Mouse (Mus musculus) induced T-regulatory cell, adult 2 months (primary cell): Measurements from ENCODE around the gene Ppp1r14b.
A peak's percentile ranks its signal among the peaks of the same experiment; 100 is the strongest.

Source experiments
- DNase-seq: peaks from one replicate; pipeline ENCODE4 v3.0.0-alpha.2; 2012; ENCODE audit warnings: low read depth

Ppp1r14b gene

DNA sequence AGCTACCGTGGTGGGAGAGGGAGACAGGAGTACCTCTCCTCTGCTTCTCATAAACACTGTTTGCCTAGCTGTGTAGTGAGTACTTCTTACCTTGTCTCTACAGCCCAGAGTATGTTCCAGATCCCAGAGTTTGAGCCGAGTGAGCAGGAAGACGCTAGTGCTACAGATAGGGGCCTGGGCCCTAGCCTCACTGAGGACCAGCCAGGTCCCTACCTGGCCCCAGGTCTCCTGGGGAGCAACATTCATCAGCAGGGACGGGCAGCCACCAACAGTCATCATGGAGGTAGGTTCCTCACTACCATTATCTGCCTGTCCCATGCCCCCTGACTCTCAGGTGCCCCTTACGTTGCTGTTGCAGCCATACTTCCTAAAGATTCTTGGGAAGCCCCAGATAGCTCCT lies 32.0 kb upstream of the Ppp1r14b start:
- DNase-seq: no peak

DNA sequence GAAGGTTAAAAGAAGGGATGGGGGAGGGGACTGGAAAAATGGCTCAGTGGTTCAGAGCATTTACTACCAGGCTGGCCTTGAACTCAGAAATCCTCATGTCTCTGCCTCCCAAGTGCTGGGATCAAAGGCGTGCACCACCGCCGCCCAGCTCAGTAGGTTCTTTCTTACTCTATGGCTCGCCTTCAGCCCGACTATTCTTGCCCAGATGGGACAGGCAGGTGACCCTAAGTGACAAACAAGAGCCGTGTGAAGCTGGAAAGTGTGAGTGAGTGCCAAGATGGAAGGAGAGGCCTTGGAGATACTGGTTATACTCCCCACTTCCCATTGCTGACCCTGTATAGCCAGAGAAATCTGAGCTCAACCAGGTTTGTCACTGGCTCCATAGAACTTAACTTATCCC lies 31.1 kb upstream of the Ppp1r14b start:
- DNase-seq: no peak

DNA sequence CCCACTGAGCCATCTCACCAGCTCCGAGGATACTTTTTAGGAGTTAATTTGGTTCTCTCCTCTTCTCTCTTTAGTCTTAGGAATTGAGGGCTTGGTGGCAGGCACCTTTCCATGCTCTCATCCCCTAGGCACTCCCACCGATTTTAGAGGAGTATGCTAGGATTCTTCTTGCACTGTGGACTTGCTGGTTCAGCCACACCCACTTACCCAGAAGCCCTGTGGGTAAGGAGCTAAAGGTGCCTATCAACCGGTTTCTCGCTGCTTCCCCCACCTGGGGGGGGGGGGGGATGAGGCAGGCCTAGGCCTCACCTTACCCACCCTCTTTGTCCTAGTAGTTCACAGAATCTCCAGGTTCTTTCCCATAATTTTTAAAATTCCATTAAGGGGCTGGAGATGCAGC lies 27.0 kb upstream of the Ppp1r14b start:
- DNase-seq: no peak

DNA sequence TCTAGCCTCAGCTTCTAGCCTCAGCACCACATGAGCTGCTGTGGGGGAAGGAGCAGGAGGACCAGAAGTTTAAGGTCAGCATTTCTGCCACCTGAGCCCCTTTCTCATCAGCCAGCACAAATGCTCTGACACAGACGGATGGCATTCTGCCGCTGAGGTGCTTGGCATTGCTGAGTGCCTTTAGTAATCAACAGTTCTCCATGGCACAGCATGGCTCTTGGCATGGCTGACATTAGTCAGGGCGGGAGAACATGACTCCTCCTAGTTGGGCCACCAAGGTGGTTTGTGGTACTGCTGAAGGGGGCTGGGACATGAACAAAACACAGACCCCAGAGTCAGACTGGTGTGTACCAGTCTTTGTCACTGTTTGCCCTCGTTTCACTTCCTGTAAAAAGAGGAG lies 26.6 kb upstream of the Ppp1r14b start:
- no peak for DNase-seq

GRCm38 (mm10) chr19:6949532-6949931 lies 25.2 kb upstream of the Ppp1r14b start:
- no peak for DNase-seq

GRCm38 (mm10) chr19:6949951-6950350 lies 24.8 kb upstream of the Ppp1r14b start:
- no peak for DNase-seq

GRCm38 (mm10) chr19:6950613-6951153 lies 24.1 kb upstream of the Ppp1r14b start:
- peak; percentile 71 for DNase-seq

- DNase-seq: peak; percentile 90
Observed at GRCm38 (mm10) chr19:6951381-6951968, 23.3 kb upstream of the Ppp1r14b start.

- DNase-seq: peak; percentile 65
Observed at GRCm38 (mm10) chr19:6951994-6952711, 22.6 kb upstream of the Ppp1r14b start.

DNA sequence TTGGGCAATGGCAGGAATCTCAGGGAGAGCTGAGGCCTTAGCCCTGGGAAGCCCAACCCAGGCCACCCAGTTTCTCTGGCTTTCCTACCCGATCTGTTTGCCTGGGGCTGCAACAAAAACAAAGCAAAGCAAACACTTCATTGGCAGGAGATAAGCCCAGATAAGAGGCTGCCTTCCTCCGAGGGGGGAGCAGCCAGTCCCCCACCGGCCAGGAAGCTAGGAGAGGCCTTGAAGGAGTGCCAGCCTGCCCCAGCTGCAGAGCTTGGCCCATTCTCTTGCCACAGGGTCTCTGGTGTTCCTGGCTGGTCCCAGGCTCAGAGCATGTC lies 22.1 kb upstream of the Ppp1r14b start:
- DNase-seq: peak; percentile 45

DNA sequence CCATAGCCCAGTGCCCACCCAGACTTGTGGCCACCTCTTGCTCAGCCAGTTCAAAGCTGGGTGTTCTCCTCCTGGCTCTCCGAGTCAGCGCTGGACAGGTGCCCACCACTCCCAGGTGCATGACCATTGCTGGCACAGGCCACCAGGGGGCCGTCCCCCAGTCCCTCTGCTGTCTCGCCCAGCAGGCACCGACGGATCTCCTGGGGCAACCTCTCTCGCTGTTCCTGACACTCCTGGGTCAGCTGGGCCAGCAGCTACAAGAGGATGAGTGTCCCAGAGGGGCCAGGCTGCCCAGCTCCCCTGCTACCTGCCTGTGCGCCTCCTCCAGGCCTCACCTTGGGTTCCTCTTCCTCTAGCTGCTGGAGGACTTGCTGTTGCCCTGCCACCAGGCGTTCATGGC lies 20.7 kb upstream of the Ppp1r14b start:
- DNase-seq: peak; percentile 55

DNA sequence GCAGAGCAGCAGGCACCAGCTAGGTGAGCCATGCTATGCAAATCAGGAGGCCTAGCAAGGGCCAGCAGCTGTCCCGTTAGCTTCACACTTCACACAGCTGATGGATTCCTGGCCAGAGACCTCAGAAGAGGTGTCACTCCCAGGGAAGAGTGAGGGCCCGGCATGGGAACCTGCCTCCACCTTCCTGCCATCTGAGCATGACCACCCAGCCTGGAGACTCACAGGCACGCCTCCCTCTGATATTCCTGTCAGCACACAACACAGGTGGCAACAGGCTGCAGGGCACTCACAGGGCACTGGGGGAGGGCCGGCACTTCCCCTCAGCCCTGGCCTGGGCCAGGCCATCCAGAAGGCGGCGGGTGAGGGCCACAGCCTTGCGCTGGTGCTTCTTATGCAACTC lies 19.3 kb upstream of the Ppp1r14b start:
- DNase-seq: no peak

DNA sequence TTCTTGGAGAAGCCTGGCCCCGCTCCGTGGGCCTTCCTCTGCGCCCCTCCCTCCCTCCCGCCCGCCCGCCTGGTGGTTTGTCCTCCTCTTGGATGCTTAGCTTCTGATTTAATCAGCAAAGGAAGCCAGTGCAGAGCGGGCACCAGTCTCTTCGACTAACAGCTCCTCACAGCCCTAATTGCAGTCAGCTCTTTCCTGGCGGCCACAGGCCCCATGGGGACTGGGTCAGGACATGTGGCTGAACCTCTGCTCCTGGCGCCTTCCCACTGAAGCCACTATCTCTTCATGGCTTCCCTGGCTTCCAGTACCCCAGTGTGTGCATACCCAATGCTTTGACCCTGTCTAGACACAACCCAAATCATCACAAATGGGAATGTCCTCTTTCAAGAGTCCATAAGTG lies 18.3 kb upstream of the Ppp1r14b start:
- DNase-seq: no peak

DNA sequence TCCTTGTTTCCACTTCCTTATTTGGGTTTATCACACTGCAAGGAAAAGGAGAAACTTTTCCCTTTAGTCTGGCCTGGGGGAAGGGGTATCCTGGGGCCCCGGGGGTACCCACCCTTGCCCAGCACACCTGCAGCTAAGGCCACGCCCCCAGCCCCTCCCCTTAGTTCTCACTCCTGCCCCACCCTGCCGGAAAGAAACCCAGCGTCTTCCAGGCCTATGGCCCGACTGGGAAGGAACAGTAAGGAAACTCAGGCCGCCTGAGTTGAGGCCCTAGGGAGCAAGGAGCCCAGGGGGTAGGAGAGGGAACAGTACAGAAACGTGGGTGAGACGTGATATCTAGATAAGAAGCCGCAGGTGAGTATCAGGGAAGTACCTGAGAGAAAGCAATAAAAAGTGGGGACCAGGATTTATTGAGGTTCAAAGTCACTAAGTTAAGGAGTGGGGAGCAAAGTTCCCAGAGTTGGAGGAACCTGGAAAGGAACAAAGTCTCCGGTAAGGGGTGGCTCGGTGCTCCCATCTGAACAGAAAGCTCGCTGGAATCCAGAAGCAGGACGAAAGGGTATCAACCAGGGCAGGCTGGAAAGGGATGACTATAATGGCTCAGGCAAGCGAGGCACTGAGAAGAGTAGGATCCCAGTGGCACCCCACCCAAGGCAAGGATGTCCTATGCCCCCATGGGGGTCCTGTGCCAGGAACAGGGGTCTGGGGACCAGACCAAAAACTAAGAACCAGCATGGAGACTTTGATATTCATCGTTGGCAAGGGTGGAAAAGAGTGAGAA lies 6.1 kb upstream of the Ppp1r14b start:
- peak; percentile 55 for DNase-seq

- DNase-seq: no peak
Observed at GRCm38 (mm10) chr19:6969291-6969664, 5.5 kb upstream of the Ppp1r14b start.

DNA sequence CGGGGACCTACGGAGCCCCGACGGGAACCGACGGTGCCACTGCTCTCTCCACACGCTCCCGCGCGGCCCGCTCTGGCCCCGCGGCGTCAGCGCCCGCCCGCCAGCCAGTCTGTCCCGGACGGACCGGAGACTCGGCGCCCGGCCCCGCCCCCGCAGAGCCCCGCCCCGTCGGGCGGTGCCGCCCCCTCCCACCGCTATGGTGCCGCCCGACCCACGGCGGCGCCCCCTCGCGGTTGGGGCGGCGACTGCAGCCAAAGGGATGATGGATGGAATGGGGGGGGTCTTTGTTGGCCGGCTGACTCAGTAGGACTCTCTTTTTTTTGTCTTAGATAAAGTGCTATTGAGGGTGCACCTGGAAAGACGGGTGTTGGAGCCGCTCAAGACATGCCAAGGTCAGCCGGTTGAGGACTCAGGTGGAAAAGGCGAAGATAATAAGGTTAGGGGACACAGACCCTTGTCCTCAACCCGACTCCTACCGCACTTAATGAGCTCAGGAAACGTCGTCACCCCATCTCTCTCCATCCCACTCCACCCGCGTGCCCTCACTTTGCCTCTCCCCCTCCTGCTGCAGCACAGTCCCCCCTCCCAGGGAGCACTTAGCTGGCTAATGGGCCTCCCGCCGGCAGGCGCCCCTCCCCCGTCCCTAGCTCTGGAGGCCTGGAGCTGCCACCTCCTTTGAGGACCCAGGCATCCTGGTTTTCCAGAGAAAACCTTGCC lies 4.9 kb upstream of the Ppp1r14b start:
- peak; percentile 89 for DNase-seq

DNA sequence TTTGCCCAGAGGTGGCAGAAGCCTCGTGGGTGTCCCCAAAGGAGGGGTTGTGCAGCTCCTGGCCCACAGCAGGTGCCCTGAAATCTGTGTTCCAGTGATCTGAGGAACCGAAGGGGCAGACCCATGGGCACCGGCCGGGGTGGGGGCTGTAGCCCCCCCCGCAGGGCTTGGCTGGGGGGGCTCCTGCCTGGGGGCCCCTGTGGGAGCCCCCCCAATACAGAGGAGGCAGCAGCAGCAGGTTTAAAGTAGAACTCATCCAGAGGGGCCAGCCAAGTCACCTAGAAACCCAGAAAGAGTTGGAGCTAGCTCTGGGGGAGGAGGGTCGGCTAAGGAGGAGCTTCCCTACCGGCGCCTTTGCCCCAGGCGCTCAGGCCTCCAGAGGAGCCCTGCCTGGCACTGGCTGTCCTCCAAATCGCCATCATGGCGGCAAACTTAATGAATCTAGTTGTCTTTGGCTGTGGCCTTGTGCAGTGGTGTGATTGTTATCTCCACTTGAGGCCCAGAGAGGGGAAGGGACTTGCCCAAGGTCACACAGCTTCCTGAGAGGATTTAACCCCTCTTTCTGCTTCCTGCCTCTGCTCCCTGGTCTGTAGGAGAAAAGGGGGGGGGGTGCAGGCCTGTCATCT lies 4.2 kb upstream of the Ppp1r14b start:
- DNase-seq: peak; percentile 73

- no peak for DNase-seq
Observed at GRCm38 (mm10) chr19:6971644-6972043, 3.1 kb upstream of the Ppp1r14b start.

- DNase-seq: no peak
Observed at GRCm38 (mm10) chr19:6972247-6972917, 2.4 kb upstream of the Ppp1r14b start.

GRCm38 (mm10) chr19:6973581-6974190 lies 1.1 kb upstream of the Ppp1r14b start:
- no peak for DNase-seq
